Mouse (Mus musculus) brown adipose tissue, adult 24 weeks (tissue): ENCODE data around the gene Hipk3. TPM values are rescaled to one million over a fixed set of nuclear protein-coding genes. Genes with fewer than 3 reads are reported as not detected.

Source experiments
- H3K27ac ChIP-seq: fragments of 200-500 bp; replicated peaks from 2 replicates; pipeline ENCODE4 v1.5.1; 2012; ENCODE audit warnings: low read depth, mild to moderate bottlenecking, low read length
- H3K4me1 ChIP-seq: fragments of 200-500 bp; 2 replicates; pipeline ENCODE4 v1.6.1; 2012; ENCODE audit warnings: low read length, mixed read lengths; ENCODE audit not compliant: control insufficient read depth, insufficient read depth, insufficient read length
- H3K4me3 ChIP-seq: fragments of 200-500 bp; 2 replicates; pipeline ENCODE4 v1.5.1; 2012; ENCODE audit warnings: low read depth, mild to moderate bottlenecking, low read length, moderate library complexity; ENCODE audit not compliant: insufficient read depth
- polyA plus RNA-seq: library from polyadenylated mRNA; stranded (reverse); fragments of >200 nt; gene quantifications from 2 replicates; pipeline ENCODE4 v1.2.4, GENCODE M21; 2012; ENCODE audit not compliant: missing spikeins, insufficient read depth, insufficient read length

Hipk3 gene
- polyA plus RNA-seq, 1 experiment: 54.9 TPM

GRCm38 (mm10) chr2:104450685-104451084 lies 43.6 kb downstream of the Hipk3 start:
- Histone ChIP-seq H3K4me1 (peaks cover 19% of the 10 kb centered on the region), H3K27ac (no peak overlapping the region), H3K4me3 (no peak overlapping the region)

- Histone ChIP-seq H3K27ac (no peak overlapping the region), H3K4me1 (peaks cover 16% of the 10 kb centered on the region)
These were observed 45.1 kb downstream of the Hipk3 start for GRCm38 (mm10) chr2:104449191-104449590.

GRCm38 (mm10) chr2:104448201-104448600 lies 46.0 kb downstream of the Hipk3 start:
- Histone ChIP-seq H3K4me3 (no peak overlapping the region), H3K27ac (no peak overlapping the region), H3K4me1 (peaks cover 14% of the 10 kb centered on the region)

More at GRCm38 (mm10) chr2:104449191-104449590, 45.1 kb downstream of the Hipk3 start:
- H3K4me3 ChIP-seq: no peak overlapping the region

- Histone ChIP-seq H3K27ac (no peak overlapping the region), H3K4me1 (peaks cover 5% of the 10 kb centered on the region), H3K4me3 (no peak overlapping the region)
These were observed 48.2 kb downstream of the Hipk3 start for GRCm38 (mm10) chr2:104446016-104446415.

GRCm38 (mm10) chr2:104444776-104445175 lies 49.5 kb downstream of the Hipk3 start:
- no peak overlapping the region for H3K27ac ChIP-seq
- H3K4me3 ChIP-seq: no peak overlapping the region
- no peaks in the 10 kb centered on the region; the same call in none of the 2 replicates for H3K4me1 ChIP-seq

GRCm38 (mm10) chr2:104442341-104442740 lies 51.9 kb downstream of the Hipk3 start:
- Histone ChIP-seq H3K4me3 (no peak overlapping the region), H3K4me1 (no peaks in the 10 kb centered on the region), H3K27ac (no peak overlapping the region)

- no peaks in the 10 kb centered on the region for H3K4me1 ChIP-seq
- no peak overlapping the region for H3K4me3 ChIP-seq
- H3K27ac ChIP-seq: no peak overlapping the region
These were observed 58.0 kb downstream of the Hipk3 start for GRCm38 (mm10) chr2:104436226-104436625.

GRCm38 (mm10) chr2:104431067-104431466 lies 63.2 kb downstream of the Hipk3 start:
- no peak overlapping the region for H3K4me3 ChIP-seq
- H3K27ac ChIP-seq: no peak overlapping the region
- no peaks in the 10 kb centered on the region for H3K4me1 ChIP-seq

- Histone ChIP-seq H3K4me3 (no peak overlapping the region), H3K4me1 (no peaks in the 10 kb centered on the region), H3K27ac (no peak overlapping the region)
These were observed 63.7 kb downstream of the Hipk3 start for GRCm38 (mm10) chr2:104430566-104430965.

- Histone ChIP-seq H3K4me3 (no peak overlapping the region), H3K4me1 (no peaks in the 10 kb centered on the region), H3K27ac (no peak overlapping the region)
These were observed 68.1 kb downstream of the Hipk3 start for GRCm38 (mm10) chr2:104426112-104426511.

- Histone ChIP-seq H3K4me1 (no peaks in the 10 kb centered on the region), H3K27ac (no peak overlapping the region), H3K4me3 (no peak overlapping the region)
These were observed 72.0 kb downstream of the Hipk3 start for GRCm38 (mm10) chr2:104422230-104422629.

- no peaks in the 10 kb centered on the region for H3K4me1 ChIP-seq
- H3K4me3 ChIP-seq: no peak overlapping the region
- no peak overlapping the region for H3K27ac ChIP-seq
These were observed 73.4 kb downstream of the Hipk3 start for GRCm38 (mm10) chr2:104420805-104421204.

- Histone ChIP-seq H3K4me3 (no peak overlapping the region), H3K27ac (no peak overlapping the region), H3K4me1 (no peaks in the 10 kb centered on the region)
These were observed 74.2 kb downstream of the Hipk3 start for GRCm38 (mm10) chr2:104419999-104420398.

GRCm38 (mm10) chr2:104419411-104419810 lies 74.8 kb downstream of the Hipk3 start:
- Histone ChIP-seq H3K27ac (no peak overlapping the region), H3K4me1 (no peaks in the 10 kb centered on the region), H3K4me3 (no peak overlapping the region)

- no peaks in the 10 kb centered on the region for H3K4me1 ChIP-seq
- no peak overlapping the region for H3K4me3 ChIP-seq
- no peak overlapping the region for H3K27ac ChIP-seq
These were observed 81.2 kb downstream of the Hipk3 start for GRCm38 (mm10) chr2:104413011-104413410.

- H3K4me1 ChIP-seq: no peaks in the 10 kb centered on the region
- no peak overlapping the region for H3K4me3 ChIP-seq
- no peak overlapping the region for H3K27ac ChIP-seq
These were observed 81.8 kb downstream of the Hipk3 start for GRCm38 (mm10) chr2:104412496-104412895.

GRCm38 (mm10) chr2:104411806-104412205 lies 82.4 kb downstream of the Hipk3 start:
- no peaks in the 10 kb centered on the region for H3K4me1 ChIP-seq
- H3K27ac ChIP-seq: no peak overlapping the region
- no peak overlapping the region for H3K4me3 ChIP-seq
